Mouse (Mus musculus): ENCODE results near the gene Actr6. TPM values are rescaled to one million over a fixed set of nuclear protein-coding genes. Genes with fewer than 3 reads are reported as not detected.

Actr6 gene
- total RNA-seq (2021) = 10 to 100 TPM; 18.5 to 21.8 TPM
- long read RNA-seq, experiment 1, transcript Actr6-201 (11 exons, 1,705 nt) = major isoform, 7 of 8 reads
- long read RNA-seq, experiment 1, partial matches to known transcripts = 0 of 8 reads
- long read RNA-seq, experiment 1, other reads (novel, unspliced or antisense) = 1 of 8 reads
- long read RNA-seq, experiment 2, transcript Actr6-201 (11 exons, 1,705 nt) = major isoform, 40 of 43 reads
- long read RNA-seq, experiment 2, partial matches to known transcripts = 0 of 43 reads
- long read RNA-seq, experiment 2, other reads (novel, unspliced or antisense) = 3 of 43 reads

DNA sequence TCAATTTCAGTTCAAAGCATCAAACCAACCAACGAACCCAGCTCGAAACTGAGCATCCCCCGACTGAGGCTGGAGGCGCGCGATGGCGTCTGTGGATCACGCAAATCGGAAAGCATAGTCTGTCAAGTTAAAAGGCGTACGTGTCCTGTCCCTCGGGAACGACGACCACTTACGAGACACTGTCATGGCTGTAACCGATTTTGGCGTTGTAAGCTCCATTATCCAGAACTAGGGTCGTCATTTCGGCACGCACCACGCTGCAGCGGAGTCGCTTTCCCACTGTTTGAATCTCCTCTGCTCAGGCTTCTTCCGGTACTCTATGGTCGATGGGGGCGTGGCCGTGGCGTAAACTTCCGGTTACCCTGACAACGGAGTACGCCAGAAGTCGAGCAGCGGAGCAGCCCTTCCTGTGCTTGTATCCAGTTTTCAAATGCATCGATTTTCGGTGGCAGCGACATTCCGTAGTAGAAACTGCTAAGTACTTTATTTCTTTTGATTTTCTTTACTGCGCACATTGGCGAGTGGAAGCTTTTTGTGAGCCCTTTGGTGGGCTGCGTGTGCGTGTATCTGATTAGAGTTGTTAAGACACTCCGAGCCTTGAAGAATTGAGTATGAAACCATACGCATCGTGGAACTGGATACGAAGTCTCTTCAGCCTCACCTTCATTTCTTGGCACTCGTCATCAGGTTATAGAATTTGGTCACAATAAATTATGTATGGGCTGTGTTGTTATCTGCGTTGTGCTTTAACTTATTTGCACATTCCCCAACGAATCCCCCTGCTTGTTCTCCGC lies at the start of gene Actr6:
Gene Actr6 (minus strand): TSS at position 295 of the 794 bp plus-strand sequence.
- DNase-seq (ENCODE audit: low spot score in 2 of 2) = peak; percentile 86 to 87

GRCm38 (mm10) chr10:89776029-89776428 lies 43.9 kb upstream of the Actr6 start:
- DNase-seq (ENCODE audit: low spot score in 2 of 2) = no peak

DNA sequence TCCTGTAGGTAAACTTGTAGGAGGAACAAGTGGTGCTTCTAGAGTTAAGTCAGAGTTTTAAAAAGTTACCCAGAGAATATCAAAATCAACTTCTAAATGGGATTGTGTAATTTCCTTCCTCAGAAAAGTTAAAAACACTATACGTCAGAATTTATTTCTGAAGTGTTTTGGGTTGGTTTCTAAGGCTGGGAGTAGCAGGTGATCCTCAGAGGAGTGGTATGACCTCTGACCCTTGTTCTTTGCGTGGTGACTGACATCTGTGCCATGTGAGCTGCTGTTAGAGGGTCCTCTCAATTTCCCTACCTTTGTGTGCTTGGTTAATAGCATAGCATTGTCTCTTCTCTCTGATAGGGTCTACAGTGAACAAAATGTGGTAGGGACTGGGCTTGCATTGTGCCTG lies 39.8 kb upstream of the Actr6 start:
- no peak for DNase-seq (ENCODE audit: low spot score in 2 of 2)

DNA sequence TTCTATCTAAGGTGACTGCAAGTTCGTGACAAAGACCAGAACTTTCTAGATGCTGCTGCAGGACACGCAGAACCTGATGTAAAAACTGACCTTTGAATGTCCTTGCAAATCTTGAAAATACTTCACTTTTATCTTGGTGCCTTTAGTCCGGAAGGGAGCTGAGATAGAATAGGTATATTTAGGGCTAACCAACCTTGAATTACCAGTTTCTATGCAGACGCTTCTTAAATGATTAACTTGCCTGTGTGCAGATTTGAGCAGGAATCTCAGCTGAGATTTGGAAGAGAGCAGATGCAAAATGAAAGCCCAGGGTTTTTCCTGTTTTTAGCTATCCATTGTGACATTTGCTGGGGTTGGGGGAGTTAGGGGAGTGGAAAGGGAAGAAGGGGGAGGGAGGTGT lies 37.0 kb upstream of the Actr6 start:
- no peak for DNase-seq (ENCODE audit: low spot score in 2 of 2)

DNA sequence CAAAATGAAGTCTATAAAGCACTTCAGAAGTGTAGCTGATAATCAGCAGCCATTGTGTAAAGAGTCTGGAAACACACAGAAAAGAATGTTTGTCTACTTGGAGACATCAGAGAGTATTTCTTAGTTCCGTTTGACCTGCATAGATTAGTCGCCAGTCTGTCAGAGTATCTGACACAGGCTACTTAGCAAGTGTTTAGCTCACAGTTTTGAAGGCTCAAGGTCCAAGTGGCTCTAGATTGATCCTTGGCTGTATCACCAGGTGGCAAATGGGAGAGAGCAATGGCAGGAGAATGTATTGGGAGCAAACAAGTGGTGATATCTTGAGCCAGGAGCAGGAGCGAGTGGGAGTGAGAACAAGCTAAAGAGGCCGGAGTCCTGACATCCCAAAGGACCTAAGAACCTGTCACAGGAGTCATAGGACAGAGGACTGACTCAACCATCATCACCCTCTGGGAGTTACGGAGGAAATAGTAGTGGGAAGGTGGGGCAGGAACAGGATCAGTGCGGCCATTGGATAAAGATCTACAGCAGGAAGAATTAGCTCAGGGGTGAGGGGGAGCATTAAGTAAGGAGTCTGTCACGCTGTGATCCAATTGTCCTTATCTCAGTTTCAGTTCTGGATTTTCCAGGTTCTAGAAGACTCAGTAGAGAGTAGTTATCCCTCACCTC lies 36.4 kb upstream of the Actr6 start:
- no peak for DNase-seq (ENCODE audit: low spot score in 2 of 2)

GRCm38 (mm10) chr10:89765790-89766714 lies 34.0 kb upstream of the Actr6 start:
- no peak for DNase-seq (ENCODE audit: low spot score in 2 of 2)

- no peak for DNase-seq (ENCODE audit: low spot score in 2 of 2)
Measured at GRCm38 (mm10) chr10:89764457-89765121, 32.5 kb upstream of the Actr6 start.

DNA sequence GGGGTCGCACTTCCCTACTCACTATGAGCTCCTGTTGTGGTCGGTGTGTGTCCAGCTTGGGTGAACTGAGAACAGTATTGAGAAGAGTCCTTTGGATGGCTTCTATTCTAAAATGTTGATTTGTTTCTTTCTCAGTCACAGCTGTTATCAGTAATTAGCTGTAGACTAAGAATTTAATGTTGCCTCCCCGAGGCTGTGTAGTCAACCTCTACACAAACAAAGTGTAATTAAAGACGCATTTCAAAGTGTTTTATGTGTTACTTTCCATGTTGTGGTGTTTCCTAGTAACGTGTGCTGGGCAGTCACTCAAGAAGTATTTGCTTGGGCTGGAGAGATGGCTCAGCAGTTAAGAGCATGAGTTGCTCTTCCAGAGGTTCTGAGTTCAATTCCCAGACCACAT lies 28.7 kb upstream of the Actr6 start:
- no peak for DNase-seq (ENCODE audit: low spot score in 2 of 2)

- no peak for DNase-seq (ENCODE audit: low spot score in 2 of 2)
Measured at GRCm38 (mm10) chr10:89755231-89755630, 23.1 kb upstream of the Actr6 start.

GRCm38 (mm10) chr10:89751069-89751468 lies 19.0 kb upstream of the Actr6 start:
- no peak for DNase-seq (ENCODE audit: low spot score in 2 of 2)

- DNase-seq (ENCODE audit: low spot score in 2 of 2) = no peak
Measured at GRCm38 (mm10) chr10:89748619-89749018, 16.5 kb upstream of the Actr6 start.

DNA sequence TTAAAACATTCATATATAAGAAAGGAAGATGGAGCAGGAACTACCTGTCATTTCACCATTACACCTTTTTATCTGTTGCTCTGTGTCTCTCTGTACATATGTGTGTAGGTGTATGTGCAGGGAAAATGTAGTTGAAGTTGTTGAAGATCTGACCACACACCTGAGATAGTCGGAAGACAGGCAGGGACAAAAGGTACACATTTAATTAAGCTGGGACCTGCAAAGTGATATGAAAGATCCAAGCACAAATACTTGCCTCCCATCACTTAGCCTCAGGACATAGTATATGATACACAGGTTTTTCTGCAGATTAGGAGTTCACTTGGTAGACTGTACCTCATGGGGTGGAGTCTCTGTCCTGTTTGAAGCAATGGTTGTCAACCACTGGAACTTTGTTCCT lies 15.8 kb upstream of the Actr6 start:
- no peak for DNase-seq (ENCODE audit: low spot score in 2 of 2)

DNA sequence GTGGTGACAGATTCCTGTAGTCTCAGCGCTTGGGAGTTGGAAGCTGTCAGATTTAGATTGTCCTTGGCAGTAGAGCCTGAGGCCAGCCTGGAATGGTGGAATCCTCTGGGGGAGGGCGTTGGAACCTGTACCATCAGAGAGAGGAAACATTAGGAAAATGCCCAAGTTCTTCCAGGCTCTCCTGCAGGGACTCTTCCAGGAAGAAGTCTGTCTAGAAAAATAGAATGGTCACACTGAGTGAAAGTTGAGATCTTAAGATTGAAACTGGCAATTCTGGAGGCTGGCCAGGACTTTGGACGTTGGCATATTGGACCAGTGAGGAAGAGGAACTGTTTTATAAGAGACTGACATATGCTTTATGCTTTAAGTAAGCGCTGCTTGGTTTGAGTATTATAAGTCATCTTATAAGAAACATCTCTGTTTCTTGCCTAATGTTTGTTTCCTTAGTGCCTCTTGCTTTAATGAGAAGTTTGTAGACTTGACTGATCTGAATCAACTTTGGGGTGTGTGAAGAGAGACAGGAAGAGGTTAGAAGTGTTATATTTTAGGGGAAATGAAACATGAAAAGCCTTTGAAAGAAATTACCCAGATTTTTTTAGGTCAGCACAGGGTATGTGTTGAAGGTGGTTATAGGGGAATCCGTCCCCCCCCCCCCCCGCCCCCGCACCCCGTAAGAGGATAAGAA lies 15.3 kb upstream of the Actr6 start:
- DNase-seq (ENCODE audit: low spot score in 2 of 2) = no peak

- no peak for DNase-seq (ENCODE audit: low spot score in 2 of 2)
Measured at GRCm38 (mm10) chr10:89746581-89746980, 14.5 kb upstream of the Actr6 start.

GRCm38 (mm10) chr10:89745666-89746020 lies 13.5 kb upstream of the Actr6 start:
- no peak for DNase-seq (ENCODE audit: low spot score in 2 of 2)

DNA sequence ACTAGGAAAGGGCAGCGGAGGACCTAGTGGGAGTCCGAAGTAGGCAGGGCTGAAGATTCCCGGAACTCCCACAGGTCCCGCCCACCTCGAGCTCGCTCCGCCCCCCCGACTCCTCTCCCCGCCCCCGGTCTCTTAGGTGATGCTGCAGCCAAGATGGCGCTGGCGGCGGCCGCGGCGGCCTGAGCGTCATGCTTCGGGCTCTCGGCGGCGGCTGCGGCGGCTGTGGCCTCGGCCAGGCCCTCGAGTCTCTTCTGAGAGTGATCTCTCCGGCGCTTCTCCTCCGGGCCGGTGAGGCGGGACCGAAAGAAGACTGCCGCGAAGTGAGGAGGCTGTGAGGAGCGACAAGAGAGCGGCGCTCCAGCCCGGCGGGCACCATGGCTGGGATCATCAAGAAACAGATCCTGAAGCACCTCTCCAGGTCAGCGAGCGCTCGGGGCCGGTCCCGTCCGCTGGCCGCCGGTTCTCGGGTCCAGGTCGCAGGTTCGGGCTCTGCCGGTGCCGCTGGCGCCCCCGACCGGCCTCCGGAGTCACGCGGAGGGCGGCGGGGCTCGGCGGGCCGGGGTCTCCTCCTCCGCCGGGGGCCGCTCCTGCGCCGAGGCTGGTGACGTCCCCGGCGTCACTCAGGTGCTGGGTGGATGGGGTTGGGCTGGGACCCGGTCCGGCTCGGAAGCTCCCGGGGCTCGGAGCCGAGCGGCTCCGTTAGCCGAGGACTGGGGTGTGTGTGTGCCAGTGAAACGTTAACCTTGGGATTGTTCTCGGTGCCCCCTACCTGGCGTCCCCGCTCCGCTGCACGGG lies 13.0 kb upstream of the Actr6 start, which contains the start of gene Uhrf1bp1l:
Gene Uhrf1bp1l (plus strand): TSS at position 121 of the 795 bp plus-strand sequence.
- DNase-seq (ENCODE audit: low spot score in 2 of 2) = peak; percentile 93 to 94

DNA sequence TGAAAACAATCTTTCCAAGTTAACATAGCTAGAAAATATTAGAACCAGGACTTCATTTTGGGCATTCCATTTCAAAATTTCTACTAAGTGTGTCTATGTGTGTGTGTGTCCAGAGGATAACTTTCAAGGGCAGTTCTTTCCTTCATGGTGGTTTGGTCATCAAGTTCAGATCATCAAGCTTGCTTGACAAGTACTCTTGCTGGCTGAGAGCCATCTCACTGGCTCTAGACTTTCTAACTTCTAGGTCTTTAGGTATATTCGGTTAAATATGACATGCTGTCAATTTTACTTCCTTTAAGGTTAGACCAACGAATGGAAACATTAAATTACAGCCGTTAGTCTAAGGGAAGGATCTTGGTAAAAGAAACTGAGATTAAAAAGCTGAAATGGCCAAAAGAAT lies 12.2 kb upstream of the Actr6 start:
- no peak for DNase-seq (ENCODE audit: low spot score in 2 of 2)

- no peak for DNase-seq (ENCODE audit: low spot score in 2 of 2)
Measured at GRCm38 (mm10) chr10:89743266-89743665, 11.2 kb upstream of the Actr6 start.

DNA sequence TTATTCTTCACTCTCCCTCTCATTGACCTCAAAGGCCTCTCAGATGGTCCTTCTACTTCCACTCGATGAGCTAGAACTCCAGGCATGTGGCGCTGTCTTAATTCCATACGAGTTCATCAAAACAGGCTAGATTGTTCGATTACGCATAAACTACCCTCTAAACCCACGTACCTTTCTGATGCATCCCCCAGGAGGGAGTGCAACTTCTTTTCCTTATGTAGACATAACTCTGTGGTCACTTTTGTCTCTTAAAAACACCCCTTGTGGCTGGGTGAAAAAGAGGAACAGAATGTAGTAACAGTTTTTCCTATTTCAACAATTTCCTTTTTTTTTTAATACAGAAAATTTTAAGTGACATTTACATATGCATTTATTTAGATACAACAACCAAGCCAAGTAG lies 8.9 kb upstream of the Actr6 start:
- DNase-seq (ENCODE audit: low spot score in 2 of 2) = no peak
